Mouse (Mus musculus) spleen, embryonic (tissue): Measurements from ENCODE around the gene Hoxd12.

Experiments
- CTCF ChIA-PET: fragments of 350-600 bp; sonication (Branson Sonifier 250); formaldehyde crosslinking; loops from one replicate; lab custom pipeline; 2022; lab: Charles Lee

Gene Hoxd12

DNA sequence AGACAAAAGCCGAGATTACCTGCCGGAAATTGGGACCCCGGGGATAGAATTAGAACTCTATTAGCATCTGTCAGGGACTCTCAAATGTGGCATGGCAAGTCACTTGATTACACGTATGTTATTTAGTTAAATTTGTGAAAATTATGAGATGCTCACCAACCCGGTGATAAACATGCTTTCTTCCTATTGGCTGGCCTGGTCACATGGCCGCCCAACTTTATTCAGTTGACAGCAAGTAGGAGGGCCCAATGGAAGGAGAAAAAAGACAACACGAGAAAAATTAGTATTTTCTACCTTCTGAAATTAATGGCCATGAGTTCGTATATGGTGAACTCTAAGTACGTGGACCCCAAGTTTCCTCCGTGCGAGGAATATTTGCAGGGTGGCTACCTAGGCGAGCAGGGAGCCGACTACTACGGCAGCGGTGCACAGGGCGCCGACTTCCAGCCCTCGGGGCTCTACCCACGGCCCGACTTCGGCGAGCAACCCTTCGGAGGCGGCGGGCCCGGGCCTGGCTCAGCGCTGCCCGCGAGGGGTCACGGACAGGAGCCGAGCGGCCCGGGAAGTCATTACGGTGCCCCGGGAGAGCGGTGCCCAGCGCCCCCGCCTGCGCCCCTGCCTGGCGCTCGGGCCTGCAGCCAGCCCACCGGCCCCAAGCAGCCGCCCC lies 52.3 kb downstream of the Hoxd12 start:
- CTCF ChIA-PET: no interaction called here
